Mouse (Mus musculus) T-helper 1 cell (primary cell): ENCODE data around the gene Pih1d2.

Experiments used
- in situ Hi-C: fragments of 300-600 bp; cut with MboI, MseI; formaldehyde crosslinking; loops from one replicate; pipeline ENCODE4 v1.15.1; 2025; ENCODE audit warnings: high pct_unique_total_duplicates

Gene Pih1d2

GRCm38 (mm10) chr9:50616766-50617603 lies at the start of gene Pih1d2, which contains the start of gene Nkapd1:
Pih1d2 (plus strand) TSS chr9:50617321.
Nkapd1 (minus strand) TSS chr9:50617464.
- in situ Hi-C loops = loop anchor here (25.0 kb wide), 1 partner anchor 1555 kb away; the partner anchor contains the start of gene Zw10

DNA sequence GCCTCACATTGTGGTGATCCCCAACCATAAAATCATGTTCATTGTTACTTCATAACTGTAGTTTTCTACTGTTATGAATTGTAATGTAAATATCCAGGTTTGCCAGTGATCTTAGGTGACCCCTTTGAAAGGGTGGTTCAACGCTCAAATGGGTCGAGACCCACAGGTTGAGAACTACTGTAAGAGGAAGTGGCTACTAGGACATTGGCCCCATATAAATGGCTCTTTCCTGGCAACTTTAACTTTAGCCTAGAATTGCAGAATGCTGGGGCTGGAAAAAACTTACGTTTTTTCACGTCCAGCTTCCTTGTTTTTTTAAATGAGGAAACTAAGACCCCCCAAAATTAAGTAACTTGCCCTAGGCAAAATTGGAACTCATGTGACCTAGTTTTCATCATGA lies 49.7 kb upstream of the Pih1d2 start:
- in situ Hi-C loops = no loop called here

- in situ Hi-C loops = no loop called here
Measured at GRCm38 (mm10) chr9:50567881-50568280, 49.2 kb upstream of the Pih1d2 start.

DNA sequence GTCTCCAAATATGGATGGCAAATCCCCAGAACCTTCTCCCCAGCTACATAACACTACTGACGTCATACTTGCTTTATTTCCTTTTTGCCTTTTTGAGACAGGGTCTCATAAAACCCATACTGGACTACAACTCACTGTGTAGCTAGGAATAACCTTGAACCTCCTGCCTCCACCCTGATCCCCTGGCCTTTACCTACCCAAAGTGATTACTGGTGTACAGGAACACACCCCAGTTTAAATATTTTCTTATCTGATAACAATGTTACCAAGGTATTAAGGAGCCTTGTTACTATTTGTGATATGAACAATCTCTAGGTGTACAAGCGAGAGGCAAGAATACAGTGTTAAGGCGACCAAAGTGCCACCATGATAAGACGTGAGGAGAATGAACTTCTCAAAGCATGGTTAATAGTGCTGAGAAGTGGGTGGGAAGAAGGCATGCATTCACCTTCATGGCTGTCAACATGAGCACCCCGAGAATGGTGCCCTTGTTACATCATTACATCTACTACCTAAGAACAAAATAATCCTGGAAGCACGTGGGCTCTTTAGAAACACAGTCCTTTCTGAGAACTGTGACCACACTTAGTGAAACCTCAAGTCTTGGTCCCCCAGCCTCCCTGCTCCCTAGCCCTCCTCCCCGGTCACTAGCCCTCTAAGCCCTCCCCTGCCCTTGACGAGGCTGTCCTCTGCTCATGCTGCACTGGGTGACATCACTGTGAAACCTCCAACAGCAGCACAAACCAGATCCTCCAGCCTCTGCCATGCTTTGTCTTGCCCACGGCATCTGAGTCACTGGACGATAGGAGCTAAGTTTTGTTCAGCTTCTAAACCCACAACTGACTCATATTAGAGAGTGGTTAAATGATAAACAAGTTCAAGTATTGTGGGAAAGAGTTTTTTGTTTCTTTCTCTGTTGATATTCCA lies 47.3 kb upstream of the Pih1d2 start:
- in situ Hi-C loops = no loop called here

DNA sequence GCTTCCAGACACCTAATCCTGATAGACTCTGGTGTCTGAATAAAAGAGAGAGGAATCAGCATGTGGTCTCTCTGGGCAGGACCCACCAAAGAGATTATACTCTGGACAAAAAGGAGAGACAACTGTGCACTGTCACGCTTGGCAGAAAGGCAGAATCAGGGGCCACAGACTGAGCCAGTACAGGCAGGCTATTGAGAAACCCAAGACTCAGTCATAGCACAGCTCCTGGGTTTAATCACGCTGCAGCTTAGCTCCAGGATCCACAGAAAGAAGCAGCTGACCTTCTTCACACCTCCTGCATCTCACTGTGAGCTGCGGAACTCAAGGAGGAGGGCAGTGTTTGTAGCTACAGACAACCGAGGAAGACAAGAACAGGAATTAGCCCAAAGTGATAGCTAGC lies 36.8 kb upstream of the Pih1d2 start:
- in situ Hi-C loops = no loop called here

- in situ Hi-C loops = no loop called here
Measured at GRCm38 (mm10) chr9:50585145-50585818, 31.8 kb upstream of the Pih1d2 start.

DNA sequence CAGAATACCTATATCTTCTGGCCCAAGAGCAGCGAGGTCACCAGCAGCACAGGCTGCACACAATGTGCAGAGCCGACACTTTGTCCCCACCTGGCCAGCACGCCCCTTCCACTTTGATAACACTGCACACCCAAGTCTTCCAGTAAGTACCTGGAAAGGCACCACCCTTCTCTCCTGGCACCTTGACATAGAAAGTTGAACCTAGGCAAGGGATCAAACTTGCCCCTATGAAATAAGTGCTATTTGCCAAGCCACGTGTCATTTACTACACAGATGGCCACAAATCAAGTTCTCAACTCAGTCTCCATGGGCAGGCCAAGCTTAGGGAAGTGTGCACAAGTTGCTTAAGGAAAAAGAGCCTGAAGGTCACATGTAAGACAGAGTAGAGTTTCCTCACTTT lies 30.2 kb upstream of the Pih1d2 start:
- in situ Hi-C loops = no loop called here

DNA sequence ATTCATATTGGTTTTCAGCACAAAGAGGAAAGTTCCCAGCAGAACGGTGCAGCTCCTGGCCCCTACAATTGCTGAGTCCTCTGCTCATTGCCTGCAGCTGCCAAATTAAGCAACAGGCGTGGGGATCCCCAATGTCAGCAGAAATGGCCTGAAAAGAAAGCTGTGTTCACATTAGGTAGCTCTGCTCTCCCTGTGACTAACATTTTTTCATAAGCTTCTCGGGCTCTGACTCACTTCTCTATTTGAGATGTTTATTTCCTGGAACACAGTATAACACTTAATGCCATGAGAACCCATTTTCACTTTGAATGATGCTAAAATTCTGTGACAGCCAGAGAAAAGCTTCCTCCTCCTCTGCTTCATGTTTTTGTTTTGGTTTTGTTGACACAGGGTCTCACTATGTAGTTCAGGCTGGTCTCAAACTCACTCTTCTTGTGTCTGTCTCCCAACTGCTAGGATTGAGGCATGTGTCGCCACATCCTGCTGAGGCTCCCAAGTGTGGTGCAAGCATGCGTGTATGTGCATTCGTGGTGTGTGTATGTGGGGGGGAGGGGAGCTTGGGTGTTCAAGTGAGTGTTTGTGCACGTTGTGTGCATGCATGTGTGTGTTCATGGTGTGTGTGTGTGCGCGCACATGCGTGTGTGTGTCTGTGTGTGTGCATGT lies 26.1 kb upstream of the Pih1d2 start:
- in situ Hi-C loops = loop anchor here (5.0 kb wide), 1 partner anchor 64 kb away; the partner anchor contains the start of gene Pts

DNA sequence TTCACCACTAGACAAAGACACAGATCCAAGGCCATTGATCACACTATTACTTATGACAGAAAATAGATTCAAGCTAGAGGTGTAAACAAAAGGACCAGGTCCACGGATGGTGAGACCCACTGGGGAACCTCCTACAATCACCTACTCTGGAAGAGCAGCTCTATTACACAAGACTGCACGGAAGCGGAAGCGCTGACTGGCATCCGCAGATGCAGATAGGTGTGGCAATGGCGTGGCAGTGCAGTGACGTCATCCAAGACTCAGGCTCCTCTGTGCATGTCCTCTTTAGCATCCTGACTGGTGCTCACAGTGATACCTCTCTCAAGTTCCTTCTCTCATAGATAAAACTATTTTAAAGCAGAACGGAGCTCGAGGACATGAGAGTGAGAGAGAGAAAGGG lies 24.2 kb upstream of the Pih1d2 start:
- in situ Hi-C loops = loop anchor here (5.0 kb wide), 1 partner anchor 66 kb away; the partner anchor contains the start of gene Pts

DNA sequence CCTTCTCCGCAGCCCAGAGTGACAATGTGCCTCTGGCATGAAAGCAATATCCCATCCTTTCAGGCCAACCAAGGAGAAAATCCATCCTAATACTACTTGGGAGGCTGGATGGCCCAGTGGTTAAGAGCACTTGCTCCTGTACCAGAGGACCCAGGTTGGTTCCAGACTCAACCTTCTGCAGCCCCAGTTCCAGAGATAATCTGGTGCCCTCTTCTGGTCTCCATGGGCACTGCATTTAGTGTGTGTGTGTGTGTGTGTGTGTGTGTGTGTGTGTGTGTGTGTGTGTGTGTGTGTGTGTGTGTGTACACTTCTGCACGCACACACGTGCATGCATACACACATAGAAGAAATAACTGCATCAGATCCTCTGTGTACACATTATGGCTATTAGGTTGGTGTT lies 23.6 kb upstream of the Pih1d2 start:
- in situ Hi-C loops = loop anchor here (5.0 kb wide), 1 partner anchor 66 kb away; the partner anchor contains the start of gene Pts

DNA sequence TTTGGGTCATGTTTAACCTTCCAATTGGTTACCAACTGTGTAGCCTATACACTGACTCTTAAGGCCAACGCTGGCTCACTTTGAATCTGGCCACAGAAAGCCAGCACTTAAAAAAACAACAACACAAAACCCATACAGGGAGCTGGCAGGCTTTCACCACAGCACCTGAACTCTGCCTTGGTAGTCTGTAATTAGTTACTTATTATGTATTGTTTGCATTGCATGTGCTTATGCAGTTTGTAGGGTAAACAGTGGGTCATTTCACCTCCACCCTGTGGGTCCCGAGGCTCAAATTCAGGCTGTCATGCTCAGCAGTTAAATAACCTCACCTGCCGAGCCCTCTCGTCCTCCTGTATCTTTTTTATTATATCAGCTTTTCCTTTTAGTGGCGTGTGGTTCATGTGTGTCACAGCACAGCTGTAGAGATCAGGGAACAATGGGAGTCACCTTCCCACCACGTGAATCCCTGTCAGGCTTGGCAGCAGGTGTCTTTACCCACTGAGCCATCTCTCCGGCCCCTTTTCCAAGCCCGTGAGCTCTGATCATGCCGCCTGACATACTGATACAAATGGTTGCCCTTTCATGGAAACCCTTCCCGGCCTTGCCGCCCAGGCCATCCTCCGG lies 22.2 kb upstream of the Pih1d2 start:
- in situ Hi-C loops = loop anchor here (5.0 kb wide), 1 partner anchor 68 kb away; the partner anchor contains the start of gene Pts

DNA sequence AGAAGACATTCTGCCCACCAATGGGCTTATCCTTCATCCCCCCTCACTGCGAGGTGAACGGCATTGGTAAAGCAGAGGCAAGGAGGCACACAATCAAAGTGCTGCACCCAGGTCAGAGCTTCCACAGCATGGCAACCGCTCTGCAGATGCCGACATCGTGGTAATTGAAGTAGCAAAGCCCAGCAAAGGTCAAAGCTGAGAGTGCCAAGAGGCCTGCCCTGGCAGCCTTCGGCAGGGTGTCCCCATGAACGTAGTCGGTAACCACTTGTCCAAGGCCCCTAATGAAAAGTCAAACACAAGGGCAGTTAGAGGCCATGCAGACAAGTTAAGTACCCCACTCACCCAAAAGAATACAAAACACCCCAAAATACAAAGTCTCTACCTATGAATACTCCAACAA lies 20.1 kb upstream of the Pih1d2 start:
- in situ Hi-C loops = no loop called here

GRCm38 (mm10) chr9:50601536-50601935 lies 15.6 kb upstream of the Pih1d2 start:
- in situ Hi-C loops = loop anchor here (25.0 kb wide), 1 partner anchor 1539 kb away; the partner anchor contains the start of gene Zw10

DNA sequence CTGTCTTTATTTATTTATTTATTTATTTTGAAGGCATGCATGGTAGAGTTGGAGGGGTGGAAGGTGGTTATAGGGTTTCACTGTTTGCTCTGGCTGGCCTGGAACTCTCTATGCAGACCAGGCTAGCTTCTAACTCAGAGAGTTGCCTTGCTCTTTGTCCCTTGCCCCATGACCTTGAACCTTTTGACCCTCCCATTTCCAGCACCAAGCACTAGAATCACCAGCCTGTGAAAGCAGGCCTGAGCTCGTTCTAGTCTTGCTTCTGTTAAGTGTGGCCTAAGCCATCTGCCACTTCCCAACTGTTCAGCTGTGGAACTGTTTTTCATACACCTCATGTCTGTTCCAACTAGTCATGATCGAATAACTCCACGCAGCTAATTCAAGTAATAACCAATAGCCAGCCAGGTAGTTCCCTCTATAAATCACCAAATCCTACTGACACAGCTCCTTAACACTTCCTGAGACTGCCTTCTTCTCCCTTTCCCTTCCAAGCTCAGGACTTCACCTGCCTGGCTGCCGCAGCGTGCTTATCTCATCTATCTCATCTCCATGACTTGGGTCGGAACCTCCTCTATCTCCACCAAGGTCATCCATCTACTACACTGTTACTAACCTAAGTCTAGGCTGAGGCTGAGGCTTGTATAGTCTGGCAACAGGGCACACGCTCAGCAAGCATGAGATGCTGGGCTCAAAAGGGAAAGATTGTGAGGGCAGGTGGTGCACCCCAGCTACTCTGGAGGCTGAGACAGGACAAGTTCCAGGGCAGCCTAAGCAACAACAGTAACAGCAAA lies 14.9 kb upstream of the Pih1d2 start:
- in situ Hi-C loops = loop anchor here (25.0 kb wide), 1 partner anchor 1540 kb away; the partner anchor contains the start of gene Zw10

DNA sequence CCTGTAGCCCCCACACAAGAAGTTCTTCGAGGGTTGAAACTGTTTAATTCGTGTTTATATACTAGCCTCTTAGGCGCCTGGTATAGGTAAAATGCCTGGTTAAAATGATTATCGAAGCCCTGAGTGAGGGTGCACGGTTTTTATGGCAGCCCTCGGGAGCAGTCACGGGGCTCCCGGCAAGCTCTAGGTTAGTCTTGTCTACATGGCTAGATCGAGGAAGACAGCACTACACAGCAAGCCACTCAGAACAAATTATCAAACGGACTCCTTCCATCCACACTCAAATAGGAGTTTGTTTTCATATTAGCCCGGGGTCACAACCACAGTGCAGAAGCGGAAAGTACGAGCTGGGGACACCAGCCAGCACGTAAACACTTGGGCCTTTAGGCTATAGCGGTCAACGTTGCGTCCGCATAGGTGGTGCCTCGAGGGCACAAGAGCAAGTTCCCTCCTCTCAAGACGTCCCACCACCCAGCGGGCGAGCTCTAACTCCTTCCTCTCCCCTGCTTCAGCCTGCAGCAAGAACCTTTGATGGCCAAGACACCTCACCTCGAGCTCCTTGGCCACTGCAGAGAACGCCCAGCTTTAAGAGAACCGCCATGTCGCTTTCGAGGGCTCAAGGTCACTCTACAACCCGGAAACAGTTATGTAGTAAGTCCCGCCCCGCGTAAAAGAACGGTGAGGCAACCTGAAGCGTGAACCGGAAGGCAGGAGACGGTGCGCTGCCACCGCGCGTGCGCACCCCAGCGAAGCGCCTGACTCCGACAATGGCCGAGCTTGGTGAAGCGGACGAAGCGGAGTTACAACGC lies 13.7 kb upstream of the Pih1d2 start, which contains the start of the genes Sdhd and Timm8b:
Sdhd (minus strand) TSS at position 624 of the 809 bp plus-strand sequence.
Timm8b (plus strand) TSS at position 722 of the 809 bp plus-strand sequence.
- in situ Hi-C loops = loop anchor here (25.0 kb wide), 1 partner anchor 1541 kb away; the partner anchor contains the start of gene Zw10

DNA sequence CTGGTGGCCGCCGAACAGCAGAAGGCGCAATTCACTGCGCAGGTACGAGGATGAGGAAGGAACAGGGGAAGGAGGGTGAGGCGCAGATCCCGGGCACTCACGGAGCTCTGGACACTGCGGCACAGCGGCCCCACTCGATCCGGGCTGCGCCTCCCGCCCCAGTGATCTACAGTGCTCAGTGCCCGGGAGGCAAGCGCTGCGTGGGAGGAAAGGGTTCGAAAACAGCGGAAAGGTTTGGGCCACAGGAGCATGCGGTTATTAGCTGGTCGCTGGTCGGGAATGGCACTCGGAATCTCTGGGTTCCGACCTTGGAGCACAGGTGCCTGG lies 13.2 kb upstream of the Pih1d2 start:
- in situ Hi-C loops = loop anchor here (25.0 kb wide), 1 partner anchor 1542 kb away; the partner anchor contains the start of gene Zw10

DNA sequence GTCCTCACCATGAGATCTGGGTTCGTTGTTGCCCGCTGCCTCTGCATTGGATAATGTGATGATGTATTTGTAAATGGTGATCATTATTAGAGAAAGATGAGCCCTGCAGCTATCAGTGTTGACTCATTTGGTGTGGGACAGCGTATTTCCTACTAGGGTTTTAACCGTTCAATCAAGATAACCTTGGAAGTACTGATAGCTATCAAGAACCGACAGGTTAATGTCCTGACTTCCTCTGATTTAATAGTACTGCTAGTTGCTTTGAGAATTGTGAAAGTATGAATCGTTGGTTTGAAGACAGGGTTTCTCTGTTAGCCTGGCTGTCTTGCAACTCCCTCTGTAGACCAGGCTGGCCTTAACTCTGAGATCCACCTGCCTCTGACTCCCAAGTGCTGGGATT lies 12.8 kb upstream of the Pih1d2 start:
- in situ Hi-C loops = loop anchor here (25.0 kb wide), 1 partner anchor 1542 kb away; the partner anchor contains the start of gene Zw10

GRCm38 (mm10) chr9:50612115-50612514 lies 5.0 kb upstream of the Pih1d2 start:
- in situ Hi-C loops = loop anchor here (25.0 kb wide), 1 partner anchor 1550 kb away; the partner anchor contains the start of gene Zw10
